Mouse (Mus musculus) limb, embryonic 10.5 days (tissue): ENCODE results near the gene 1700017N19Rik. TPM values are rescaled to one million over a fixed set of nuclear protein-coding genes. Genes with fewer than 3 reads are reported as not detected.
"Not testable (repeated sequence)": the region's sequence is repeated elsewhere in the genome, so short reads cannot be mapped to it uniquely, and the experiment has no call there.

ENCODE experiments used
- DNase-seq: peaks from one replicate; pipeline ENCODE4 v3.0.0-alpha.2; 2017; ENCODE audit warnings: low spot score
- H3K27ac ChIP-seq: fragments of 300-500 bp; sonication (generic); 2 replicates; pipeline ENCODE4 v1.5.1; 2016; ENCODE audit warnings: mild to moderate bottlenecking
- H3K27me3 ChIP-seq: fragments of 300-500 bp; sonication (generic); 2 replicates; pipeline ENCODE4 v1.6.1; 2016; ENCODE audit warnings: low read depth, mild to moderate bottlenecking; ENCODE audit not compliant: poor library complexity, severe bottlenecking
- H3K36me3 ChIP-seq: fragments of 300-500 bp; sonication (generic); 2 replicates; pipeline ENCODE4 v1.6.1; 2016; ENCODE audit warnings: mild to moderate bottlenecking, moderate library complexity
- H3K4me1 ChIP-seq: fragments of 300-500 bp; sonication (generic); 2 replicates; pipeline ENCODE4 v1.6.1; 2016
- H3K4me3 ChIP-seq: fragments of 300-500 bp; sonication (generic); 2 replicates; pipeline ENCODE4 v1.5.1; 2016; ENCODE audit warnings: mild to moderate bottlenecking, moderate library complexity
- H3K9me3 ChIP-seq: fragments of 300-500 bp; sonication (generic); replicated peaks from 2 replicates; pipeline ENCODE4 v1.6.1; 2016; ENCODE audit warnings: mild to moderate bottlenecking
- WGBS: fragments of 180-500 bp; shearing (Covaris S2); methylation state at CpG from one replicate; pipeline ENCODE4 v1.1.7; 2016; 5-methylcytosine and 5-hydroxymethylcytosine counted together
- polyA plus RNA-seq: library from polyadenylated mRNA; unstranded; fragments of >200 nt; fragmentation: Nextera tagmentation; extraction: Ambion mirVana; gene quantifications from 2 replicates; pipeline ENCODE4 v1.2.1, GENCODE M21; 2016

1700017N19Rik gene
- not detected in 2 replicates for polyA plus RNA-seq

DNA sequence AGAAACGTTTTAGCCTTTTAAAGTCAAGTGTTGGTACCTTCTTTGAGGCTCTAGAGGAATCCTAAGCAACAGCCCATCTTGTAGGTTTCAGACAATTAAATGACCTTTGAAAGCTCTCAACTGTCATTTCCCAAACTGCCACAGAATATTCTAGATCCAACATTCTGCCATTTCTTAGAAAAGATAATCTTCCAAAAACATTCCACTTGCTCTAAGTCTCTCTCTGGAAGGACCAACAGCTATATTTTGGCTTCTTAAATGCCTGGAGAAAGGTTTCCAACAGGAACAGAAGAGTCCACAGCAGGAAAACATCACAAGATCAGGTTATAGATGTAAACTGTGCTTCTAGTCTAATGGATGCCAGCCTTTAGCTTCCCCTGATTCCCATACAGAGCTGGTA is at the start of gene 1700017N19Rik, which contains the start of gene 4930430F08Rik:
Gene 1700017N19Rik, plus strand, starts transcription at position 162 of the 400 bp plus-strand sequence.
Gene 4930430F08Rik, minus strand, starts transcription at position 101 of the 400 bp plus-strand sequence.
- H3K27me3 ChIP-seq, result no peaks in the 10 kb centered on the region
- H3K36me3 ChIP-seq, result no peaks in the 10 kb centered on the region
- WGBS, result 87% methylated on average over 1 of the region's 1 CpGs
- peaks cover 8% of the 10 kb centered on the region; the same call in 1 of the 2 replicates for H3K4me1 ChIP-seq
- no peak for DNase-seq
- no peaks in the 10 kb centered on the region for H3K9me3 ChIP-seq
- H3K4me3 ChIP-seq, result peak within 1 kb of the TSS; percentile 77
- no peak within 1 kb of the TSS for H3K27ac ChIP-seq

DNA sequence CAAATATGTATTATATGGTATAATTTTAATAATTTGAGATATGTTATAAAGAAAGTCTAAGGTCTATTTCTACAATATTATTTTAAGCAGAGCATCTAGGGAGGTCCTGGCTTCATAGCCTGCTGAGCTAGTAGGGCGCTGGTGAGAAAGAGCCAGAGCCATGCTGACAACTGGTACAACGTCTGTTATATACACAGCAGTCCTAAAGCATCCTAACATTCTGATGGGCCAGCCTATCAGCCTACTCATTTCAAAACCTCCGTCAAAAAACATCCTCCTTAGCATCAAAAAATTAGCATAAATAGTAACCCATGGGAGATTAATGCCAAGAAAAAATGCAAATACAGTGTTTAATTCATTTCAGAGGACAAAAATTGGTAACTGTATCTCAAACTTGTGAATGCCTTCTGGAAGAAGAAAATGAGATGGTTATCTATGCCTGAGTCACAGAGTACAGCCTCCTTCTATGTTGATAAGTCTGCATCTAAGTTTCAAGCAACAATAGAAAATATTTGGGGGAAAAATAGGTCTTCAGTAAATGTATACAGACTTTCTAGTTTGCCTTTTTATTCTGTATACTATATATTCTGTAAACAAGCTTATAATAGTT is 33.6 kb upstream of the 1700017N19Rik start:
- Histone ChIP-seq H3K27ac (no peak overlapping the region), H3K36me3 (peaks cover 11% of the 10 kb centered on the region; the same call in 1 of the 2 replicates), H3K4me1 (no peaks in the 10 kb centered on the region), H3K4me3 (no peak overlapping the region), H3K9me3 (no peaks in the 10 kb centered on the region), H3K27me3 (no peaks in the 10 kb centered on the region)
- DNase-seq, result no peak
- WGBS, result 87% methylated on average over 3 of the region's 3 CpGs

DNA sequence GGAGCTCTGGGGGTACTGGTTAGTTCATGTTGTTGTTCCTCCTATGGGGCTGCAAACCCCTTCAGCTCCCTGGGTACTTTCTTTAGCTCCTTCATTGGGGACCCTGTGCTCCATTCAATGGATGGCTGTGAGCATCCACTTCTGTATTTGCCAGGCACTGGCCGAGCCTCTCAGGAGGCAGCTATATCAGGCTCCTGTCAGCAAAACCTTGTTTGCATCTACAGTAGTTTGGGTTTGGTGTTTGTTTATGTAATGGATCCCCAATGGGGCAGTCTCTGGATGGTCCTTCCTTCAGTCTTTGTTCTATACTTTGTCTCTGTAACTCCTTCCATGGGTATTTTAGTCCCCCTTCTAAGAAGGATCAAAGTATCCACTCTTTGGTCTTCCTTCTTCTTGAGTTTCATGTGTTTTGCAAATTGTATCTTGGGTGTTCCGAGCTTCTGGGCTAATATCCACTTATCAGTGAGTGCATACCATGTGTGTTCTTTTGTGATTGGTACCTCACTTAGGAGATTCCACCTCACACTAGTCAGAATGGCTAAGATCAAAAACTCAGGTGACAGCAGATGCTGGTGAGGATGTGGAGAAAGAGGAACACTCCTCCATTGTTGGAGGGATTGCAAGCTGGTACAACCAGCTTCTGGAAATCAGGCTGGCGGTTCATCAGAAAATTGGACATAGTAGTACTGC is 29.9 kb upstream of the 1700017N19Rik start:
- H3K4me3 ChIP-seq, H3K27ac ChIP-seq, DNase-seq, H3K4me1 ChIP-seq, H3K9me3 ChIP-seq, H3K27me3 ChIP-seq: not testable (repeated sequence)
- H3K36me3 ChIP-seq, result peaks cover 30% of the 10 kb centered on the region
- WGBS, result 94% methylated on average over 3 of the region's 3 CpGs

DNA sequence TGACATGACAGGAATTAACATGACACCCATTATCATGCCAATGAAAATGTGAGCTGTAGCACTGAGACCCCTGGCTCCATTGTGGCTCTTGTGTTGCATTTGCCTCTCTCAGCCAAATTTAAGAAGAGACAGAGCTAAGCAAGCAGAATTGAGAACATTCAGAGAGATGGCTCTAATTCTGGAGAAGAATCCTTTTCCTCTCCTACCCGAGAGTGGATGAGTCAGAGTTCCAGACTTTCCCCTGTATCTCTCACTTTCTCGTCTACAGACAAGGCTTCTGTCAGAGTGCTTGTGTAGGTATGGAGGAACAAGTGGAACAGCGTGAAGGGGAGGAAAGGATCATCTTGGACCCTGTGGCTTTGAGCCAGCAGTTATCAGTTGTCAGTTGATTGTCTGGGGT is 26.2 kb upstream of the 1700017N19Rik start:
- WGBS, result 92% methylated on average over 3 of the region's 3 CpGs
- peaks cover 44% of the 10 kb centered on the region for H3K36me3 ChIP-seq
- no peak for DNase-seq

DNA sequence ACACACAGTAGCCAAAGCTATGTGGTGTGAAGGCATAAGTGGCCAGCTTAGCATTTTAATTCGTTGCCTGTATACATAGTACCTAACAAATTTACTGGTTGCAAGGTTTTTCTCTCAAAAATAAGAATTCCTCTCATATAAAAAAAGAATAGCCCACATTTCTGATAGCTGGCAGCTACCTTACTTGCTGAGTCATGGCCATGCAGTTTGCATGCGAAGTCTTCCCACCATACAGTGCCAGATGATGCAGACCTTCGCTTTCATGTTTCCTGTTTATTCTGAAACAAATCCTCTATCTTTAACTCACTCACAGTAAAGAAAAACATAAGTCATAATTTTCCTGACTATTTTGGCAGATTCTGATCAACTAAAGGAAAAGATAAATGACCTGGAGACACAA is 18.6 kb upstream of the 1700017N19Rik start:
- 91% methylated on average over 3 of the region's 3 CpGs for WGBS
- H3K36me3 ChIP-seq, result peaks cover 46% of the 10 kb centered on the region

More for the DNA sequence above, 26.2 kb upstream of the 1700017N19Rik start:
- no peaks in the 10 kb centered on the region for H3K27me3 ChIP-seq
- H3K4me3 ChIP-seq, result no peak overlapping the region
- no peaks in the 10 kb centered on the region for H3K9me3 ChIP-seq
- H3K27ac ChIP-seq, result no peak overlapping the region
- H3K4me1 ChIP-seq, result no peaks in the 10 kb centered on the region

DNA sequence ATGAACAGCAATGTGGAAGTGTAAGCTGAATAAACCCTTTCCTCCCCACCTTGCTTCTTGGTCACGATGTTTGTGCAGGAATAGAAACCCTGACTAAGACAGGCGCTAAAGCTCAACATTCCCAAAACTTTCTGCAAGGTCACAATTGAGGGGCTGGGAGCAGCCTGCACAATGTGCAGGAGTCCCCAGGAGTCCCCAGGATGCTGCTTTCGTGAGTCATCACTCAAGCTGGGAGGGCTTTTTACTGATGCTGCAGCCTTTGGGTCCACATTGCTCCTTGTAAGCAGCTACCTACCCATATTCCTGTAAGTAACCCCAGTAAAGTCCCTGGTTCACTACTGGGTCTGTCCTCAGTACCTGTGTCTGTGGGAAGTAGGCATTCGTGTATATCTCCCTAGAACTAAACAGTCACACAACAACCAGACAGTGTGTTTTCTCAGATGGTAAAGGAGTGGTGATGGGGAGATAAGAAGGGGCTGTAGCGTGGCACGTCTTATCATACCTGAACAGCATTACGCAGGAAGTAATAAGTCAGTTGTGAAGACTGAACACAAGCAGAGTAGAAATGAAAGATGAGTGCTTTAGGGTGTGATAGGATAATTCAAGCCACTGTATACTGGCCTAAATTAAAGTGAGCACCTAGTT is 15.7 kb upstream of the 1700017N19Rik start:
- Histone ChIP-seq H3K27me3 (no peaks in the 10 kb centered on the region), H3K4me3 (no peak overlapping the region), H3K27ac (no peak overlapping the region), H3K9me3 (no peaks in the 10 kb centered on the region), H3K36me3 (peaks cover 50% of the 10 kb centered on the region), H3K4me1 (no peaks in the 10 kb centered on the region)
- 91% methylated on average over 7 of the region's 7 CpGs for WGBS
- no peak for DNase-seq

More for the DNA sequence above, 18.6 kb upstream of the 1700017N19Rik start:
- no peak overlapping the region for H3K4me3 ChIP-seq
- H3K27me3 ChIP-seq, result no peaks in the 10 kb centered on the region
- H3K9me3 ChIP-seq, result no peaks in the 10 kb centered on the region
- no peak for DNase-seq
- H3K4me1 ChIP-seq, result no peaks in the 10 kb centered on the region
- no peak overlapping the region for H3K27ac ChIP-seq

DNA sequence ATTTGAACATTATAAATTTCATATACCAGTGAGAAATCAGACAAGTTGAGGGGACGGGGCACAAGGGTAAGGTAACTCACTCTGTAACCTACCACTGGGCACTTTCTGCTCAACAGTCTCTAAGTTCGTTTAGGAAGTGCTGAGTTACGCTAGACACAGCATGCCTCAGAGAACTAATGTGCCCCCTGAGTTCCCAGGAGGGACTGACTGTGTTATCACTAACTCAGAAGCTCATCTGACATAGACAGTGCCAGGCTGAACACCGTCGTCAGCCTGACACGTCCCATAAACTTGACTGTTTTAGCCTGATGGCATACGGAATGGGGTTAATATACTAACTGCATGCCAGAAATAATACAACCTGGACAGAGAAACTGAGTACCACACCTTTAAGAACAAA is 15.0 kb upstream of the 1700017N19Rik start:
- peaks cover 50% of the 10 kb centered on the region for H3K36me3 ChIP-seq
- WGBS, result 94% methylated on average over 7 of the region's 7 CpGs
- no peak overlapping the region for H3K4me3 ChIP-seq
- H3K27ac ChIP-seq, result no peak overlapping the region
- DNase-seq, result no peak
- no peaks in the 10 kb centered on the region for H3K27me3 ChIP-seq
- no peaks in the 10 kb centered on the region for H3K4me1 ChIP-seq
- H3K9me3 ChIP-seq, result no peaks in the 10 kb centered on the region

DNA sequence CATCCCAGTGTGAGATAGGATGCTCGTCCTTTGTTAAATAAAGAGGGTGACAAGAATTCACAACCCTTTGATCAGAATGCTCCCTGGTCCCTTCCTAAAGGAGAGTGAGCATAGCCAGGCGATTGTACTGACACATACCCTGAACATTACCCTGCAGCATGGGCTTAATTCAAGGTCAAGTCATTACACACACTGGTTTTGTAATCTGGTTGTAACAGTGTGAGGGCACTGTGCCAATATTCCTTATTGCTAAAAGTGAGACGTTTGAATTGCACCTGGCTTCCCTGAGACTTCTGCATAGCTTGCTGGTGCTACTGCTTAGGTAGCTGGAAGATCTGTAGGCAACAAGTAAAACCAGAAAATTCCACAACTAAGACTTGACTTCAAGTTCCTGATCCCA is 6.1 kb upstream of the 1700017N19Rik start:
- Histone ChIP-seq H3K36me3 (peaks cover 5% of the 10 kb centered on the region), H3K27me3 (no peaks in the 10 kb centered on the region), H3K4me3 (no peak overlapping the region), H3K27ac (no peak overlapping the region), H3K4me1 (peaks cover 8% of the 10 kb centered on the region; the same call in 1 of the 2 replicates), H3K9me3 (no peaks in the 10 kb centered on the region)
- 92% methylated on average over 3 of the region's 3 CpGs for WGBS
- no peak for DNase-seq

DNA sequence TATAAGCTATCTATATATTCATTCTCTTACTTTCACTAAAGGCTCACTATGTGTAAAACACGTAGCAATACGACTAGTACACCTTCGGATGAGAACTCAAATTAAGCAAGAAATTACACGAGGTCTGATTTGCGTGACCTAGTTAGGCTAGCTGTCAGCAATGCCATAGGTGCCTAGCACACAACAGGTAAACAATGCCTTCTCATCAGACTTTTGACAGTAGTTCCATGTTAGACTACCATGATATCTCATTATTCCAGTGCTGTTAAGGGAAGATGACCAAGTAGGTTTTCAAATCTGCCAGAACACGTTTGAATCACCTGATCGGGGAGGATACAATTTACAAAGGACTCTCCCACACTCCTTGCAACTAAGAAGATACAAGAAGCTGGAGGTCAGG is 1.8 kb upstream of the 1700017N19Rik start:
- DNase-seq, result no peak
- 52% methylated on average over 7 of the region's 7 CpGs for WGBS
- Histone ChIP-seq H3K4me3 (peak overlapping the region; percentile 77), H3K9me3 (no peaks in the 10 kb centered on the region), H3K27ac (peak overlapping the region; percentile 85), H3K27me3 (no peaks in the 10 kb centered on the region), H3K36me3 (peaks cover 5% of the 10 kb centered on the region), H3K4me1 (peaks cover 8% of the 10 kb centered on the region; the same call in 1 of the 2 replicates)

DNA sequence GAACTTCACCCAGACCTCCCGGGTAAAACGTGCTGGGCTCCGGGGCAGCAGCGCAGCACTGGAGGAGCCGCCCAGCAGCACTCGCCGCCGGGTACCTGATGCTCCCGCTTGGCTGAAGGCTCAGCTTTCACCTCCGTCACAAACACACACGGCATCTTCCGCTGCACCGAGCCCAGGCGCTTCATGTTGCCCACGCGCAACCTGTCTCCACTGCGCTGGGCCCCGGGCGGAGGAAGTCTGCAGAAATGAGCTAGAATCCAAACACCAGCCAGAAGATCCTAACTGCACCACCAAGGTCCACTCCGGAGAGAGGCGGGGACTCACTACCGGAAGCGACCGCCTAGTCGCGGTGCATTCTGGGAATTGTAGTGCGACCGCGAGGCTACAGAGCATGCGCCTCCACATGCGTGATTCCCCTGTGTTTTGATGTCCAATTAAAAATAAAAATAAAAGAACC is 1.3 kb upstream of the 1700017N19Rik start:
- WGBS, result under 1% methylated on average over 31 of the region's 31 CpGs
- Histone ChIP-seq H3K4me3 (peak overlapping the region; percentile 77), H3K9me3 (no peaks in the 10 kb centered on the region), H3K4me1 (peaks cover 8% of the 10 kb centered on the region; the same call in 1 of the 2 replicates), H3K27ac (peak overlapping the region; percentile 85), H3K27me3 (no peaks in the 10 kb centered on the region), H3K36me3 (peaks cover 4% of the 10 kb centered on the region)
- peak; percentile 92 for DNase-seq

DNA sequence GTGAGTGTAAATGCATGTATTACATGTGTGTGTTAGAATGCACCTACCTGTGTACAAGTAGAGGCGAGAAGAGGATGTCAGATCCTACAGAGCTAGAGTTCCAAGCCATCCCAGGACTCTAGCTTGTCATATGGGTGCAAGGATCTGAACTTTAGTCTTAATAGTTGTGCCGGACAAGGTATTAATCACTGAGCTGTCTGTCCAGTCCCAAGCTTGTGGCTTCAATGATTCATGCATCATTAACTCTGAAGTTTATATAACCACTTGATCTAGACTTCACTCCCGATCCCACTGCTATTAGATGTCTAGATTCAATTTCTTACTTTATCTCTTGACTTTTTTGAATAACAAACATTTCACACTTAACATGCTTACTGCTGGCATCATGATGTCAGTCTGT is 8.1 kb downstream of the 1700017N19Rik start:
- no peak overlapping the region for H3K27ac ChIP-seq
- no peaks in the 10 kb centered on the region for H3K4me1 ChIP-seq
- DNase-seq, result no peak
- H3K4me3 ChIP-seq, result no peak overlapping the region
- WGBS, result 90% methylated on average over 3 of the region's 3 CpGs
- no peaks in the 10 kb centered on the region for H3K9me3 ChIP-seq
- H3K36me3 ChIP-seq, result no peaks in the 10 kb centered on the region
- H3K27me3 ChIP-seq, result no peaks in the 10 kb centered on the region

DNA sequence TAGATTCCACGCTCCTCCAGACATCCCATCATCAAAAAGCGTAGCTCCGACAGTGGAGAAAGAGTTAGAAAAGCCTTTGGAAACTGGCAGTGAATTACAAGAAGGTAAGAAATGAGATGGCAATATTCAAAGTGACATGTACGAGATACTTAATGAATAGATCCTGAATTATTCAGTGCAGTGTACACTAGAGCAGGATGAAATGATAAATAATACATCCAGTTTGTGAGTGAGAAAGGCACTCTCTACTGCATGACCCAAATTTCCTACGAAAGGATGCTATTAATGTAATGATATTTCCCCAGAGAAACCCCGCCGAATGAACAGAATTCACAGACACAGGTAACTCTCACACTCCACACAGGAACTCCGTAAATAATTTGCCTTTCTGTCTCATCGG is 13.2 kb downstream of the 1700017N19Rik start:
- no peaks in the 10 kb centered on the region for H3K4me1 ChIP-seq
- H3K27ac ChIP-seq, result no peak overlapping the region
- no peaks in the 10 kb centered on the region for H3K27me3 ChIP-seq
- DNase-seq, result no peak
- WGBS, result 93% methylated on average over 9 of the region's 9 CpGs
- no peaks in the 10 kb centered on the region for H3K36me3 ChIP-seq
- no peaks in the 10 kb centered on the region for H3K9me3 ChIP-seq
- no peak overlapping the region for H3K4me3 ChIP-seq

DNA sequence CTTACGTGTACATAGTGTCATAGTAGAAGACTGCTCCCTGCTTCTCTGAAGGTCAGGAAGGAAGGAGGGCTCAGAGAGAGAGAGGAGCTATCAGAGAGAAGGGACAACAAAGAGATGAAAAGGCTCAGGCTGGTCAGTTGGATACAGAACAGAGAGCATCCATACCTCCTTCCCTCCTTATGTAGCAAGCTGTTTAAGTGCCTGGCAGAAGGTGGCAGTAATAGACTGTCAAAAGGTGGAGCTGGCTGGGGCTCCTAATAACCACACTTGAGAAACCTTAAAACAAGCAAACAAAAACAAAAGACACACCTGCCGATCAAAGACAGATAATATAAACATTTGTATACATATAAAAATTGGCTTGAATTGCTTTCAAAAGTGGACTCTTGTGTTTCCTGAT is 14.0 kb downstream of the 1700017N19Rik start:
- Histone ChIP-seq H3K9me3 (no peaks in the 10 kb centered on the region), H3K27ac (no peak overlapping the region), H3K4me1 (no peaks in the 10 kb centered on the region), H3K36me3 (no peaks in the 10 kb centered on the region), H3K27me3 (no peaks in the 10 kb centered on the region), H3K4me3 (no peak overlapping the region)
- DNase-seq, result no peak
- 76% methylated on average over 2 of the region's 2 CpGs for WGBS
